Mouse (Mus musculus): ENCODE measurements around the gene Trip10. TPM values are rescaled to one million over a fixed set of nuclear protein-coding genes. Genes with fewer than 3 reads are reported as not detected.

Trip10 gene
- polyA plus RNA-seq, 1 experiment = 35.6 TPM

- TF ChIP-seq POLR2A (IDR thresholded peaks at IDR 0.05; ENCODE audit: low read depth, low read length) = no peak
- peak; percentile 83 for TF ChIP-seq CTCF (conservative IDR thresholded peaks at IDR 0.05; ENCODE audit: insufficient read depth, insufficient read length, low read depth, low read length)
- H3K36me3 ChIP-seq (ENCODE audit: control insufficient read depth, insufficient read depth, low read length) = no peaks in the 10 kb centered on the region
- H3K27me3 ChIP-seq (replicated peaks; ENCODE audit: control insufficient read depth, insufficient read depth, low read length) = no peaks in the 10 kb centered on the region
- WGBS = under 1% methylated on average over 12 of the region's 12 CpGs
- H3K4me1 ChIP-seq (ENCODE audit: control insufficient read depth, insufficient read depth, low read length) = peaks cover 10% of the 10 kb centered on the region; the same call in 1 of the 2 replicates
- peak within 1 kb of the TSS; percentile 84 for H3K4me3 ChIP-seq (ENCODE audit: insufficient read depth, low read depth, low read length)
- peak; percentile 94 for DNase-seq
- H3K27ac ChIP-seq (ENCODE audit: insufficient read depth, low read depth, low read length) = peak within 1 kb of the TSS; percentile 83
These were observed 1.0 kb upstream of the Trip10 start, which contains the start of gene Gpr108 for GRCm38 (mm10) chr17:57248201-57248699. Gene Gpr108, minus strand, starts transcription at chr17:57248446.

- peak overlapping the region; percentile 67 for H3K4me3 ChIP-seq (ENCODE audit: insufficient read depth, low read depth, low read length)
- no peaks in the 10 kb centered on the region for H3K36me3 ChIP-seq (ENCODE audit: control insufficient read depth, insufficient read depth, low read length)
- peak overlapping the region; percentile 83 for H3K27ac ChIP-seq (ENCODE audit: insufficient read depth, low read depth, low read length)
- H3K27me3 ChIP-seq (replicated peaks; ENCODE audit: control insufficient read depth, insufficient read depth, low read length) = no peaks in the 10 kb centered on the region
- DNase-seq = no peak
- 3% methylated on average over 13 of the region's 13 CpGs for WGBS
- peaks cover 10% of the 10 kb centered on the region; the same call in 1 of the 2 replicates for H3K4me1 ChIP-seq (ENCODE audit: control insufficient read depth, insufficient read depth, low read length)
- TF ChIP-seq CTCF (conservative IDR thresholded peaks at IDR 0.05; ENCODE audit: insufficient read depth, insufficient read length, low read depth, low read length) = 0 out of 2 replicates have a peak, but pooled peaks have one; percentile 2
- TF ChIP-seq POLR2A (IDR thresholded peaks at IDR 0.05; ENCODE audit: low read depth, low read length) = no peak
These were observed 484 bp upstream of the Trip10 start for GRCm38 (mm10) chr17:57248771-57249170.

DNA sequence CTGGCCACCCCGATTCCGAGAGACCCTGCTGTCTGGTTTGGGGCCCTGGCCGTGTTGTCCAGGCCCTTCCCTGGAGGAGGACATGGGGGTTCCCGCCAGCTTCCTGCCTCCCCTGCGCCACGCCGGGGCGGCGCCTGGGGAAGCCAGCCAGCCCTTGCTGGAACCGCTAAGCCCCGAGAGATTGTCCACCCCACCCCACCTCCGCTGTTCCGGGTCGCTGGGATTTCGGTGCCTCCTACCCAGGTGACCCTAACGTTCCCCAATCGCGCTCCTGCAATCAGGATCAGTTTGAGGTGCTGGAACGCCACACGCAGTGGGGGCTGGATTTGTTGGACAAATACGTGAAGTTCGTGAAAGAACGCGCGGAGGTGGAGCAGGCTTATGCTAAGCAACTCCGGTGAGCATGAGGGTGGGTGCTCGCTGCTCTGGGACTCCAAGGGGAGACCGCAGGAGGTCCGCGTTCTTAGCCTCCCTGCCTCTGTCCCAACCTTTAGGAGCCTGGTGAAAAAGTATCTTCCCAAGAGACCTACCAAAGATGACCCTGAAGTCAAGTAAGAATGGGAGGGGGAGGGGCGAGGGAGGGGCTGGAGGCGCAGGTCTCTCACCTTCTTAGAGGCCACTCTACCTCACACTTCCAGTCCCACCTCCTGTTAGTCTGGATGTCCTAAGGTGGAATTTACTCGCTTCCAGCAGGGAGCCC is 1.4 kb downstream of the Trip10 start:
- Histone ChIP-seq H3K27ac (ENCODE audit: insufficient read depth, low read depth, low read length) (peak overlapping the region; percentile 89; the same call in 1 of the 2 replicates), H3K27me3 (replicated peaks; ENCODE audit: control insufficient read depth, insufficient read depth, low read length) (no peaks in the 10 kb centered on the region), H3K36me3 (ENCODE audit: control insufficient read depth, insufficient read depth, low read length) (no peaks in the 10 kb centered on the region; the same call in 1 of the 2 replicates), H3K4me3 (ENCODE audit: insufficient read depth, low read depth, low read length) (peak overlapping the region; percentile 84), H3K4me1 (ENCODE audit: control insufficient read depth, insufficient read depth, low read length) (peaks cover 10% of the 10 kb centered on the region; the same call in 1 of the 2 replicates)
- no peak for TF ChIP-seq POLR2A (IDR thresholded peaks at IDR 0.05; ENCODE audit: low read depth, low read length)
- no peak for TF ChIP-seq CTCF (conservative IDR thresholded peaks at IDR 0.05; ENCODE audit: insufficient read depth, insufficient read length, low read depth, low read length)
- 3% methylated on average over 33 of the region's 33 CpGs for WGBS
- DNase-seq = peak; percentile 69

DNA sequence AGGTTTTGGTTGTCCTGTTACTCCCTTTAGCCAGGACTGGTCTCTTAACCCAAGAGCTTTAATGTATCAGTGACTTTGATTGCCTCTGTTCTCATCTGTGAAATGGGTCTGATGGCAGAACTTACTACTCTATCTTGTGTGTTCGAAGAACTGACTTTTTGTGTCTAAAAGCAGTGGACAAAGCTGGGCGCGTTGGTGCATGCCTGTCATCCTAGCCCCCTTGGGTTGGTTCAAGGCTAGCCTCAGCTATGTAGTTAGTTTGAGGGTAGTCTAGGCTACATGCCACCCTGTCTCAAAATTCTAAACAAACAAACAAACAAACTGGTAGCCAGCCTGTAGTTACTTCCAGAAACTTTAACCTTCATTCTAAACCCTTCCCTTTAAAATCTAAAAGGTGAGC is 2.2 kb downstream of the Trip10 start:
- WGBS = 94% methylated on average over 3 of the region's 3 CpGs
- Histone ChIP-seq H3K4me3 (ENCODE audit: insufficient read depth, low read depth, low read length) (no peak overlapping the region), H3K36me3 (ENCODE audit: control insufficient read depth, insufficient read depth, low read length) (no peaks in the 10 kb centered on the region; the same call in 1 of the 2 replicates), H3K4me1 (ENCODE audit: control insufficient read depth, insufficient read depth, low read length) (peaks cover 10% of the 10 kb centered on the region; the same call in 1 of the 2 replicates), H3K27ac (ENCODE audit: insufficient read depth, low read depth, low read length) (no peak overlapping the region), H3K27me3 (replicated peaks; ENCODE audit: control insufficient read depth, insufficient read depth, low read length) (no peaks in the 10 kb centered on the region)
- no peak for DNase-seq
- no peak for TF ChIP-seq CTCF (conservative IDR thresholded peaks at IDR 0.05; ENCODE audit: insufficient read depth, insufficient read length, low read depth, low read length)
- TF ChIP-seq POLR2A (IDR thresholded peaks at IDR 0.05; ENCODE audit: low read depth, low read length) = no peak

DNA sequence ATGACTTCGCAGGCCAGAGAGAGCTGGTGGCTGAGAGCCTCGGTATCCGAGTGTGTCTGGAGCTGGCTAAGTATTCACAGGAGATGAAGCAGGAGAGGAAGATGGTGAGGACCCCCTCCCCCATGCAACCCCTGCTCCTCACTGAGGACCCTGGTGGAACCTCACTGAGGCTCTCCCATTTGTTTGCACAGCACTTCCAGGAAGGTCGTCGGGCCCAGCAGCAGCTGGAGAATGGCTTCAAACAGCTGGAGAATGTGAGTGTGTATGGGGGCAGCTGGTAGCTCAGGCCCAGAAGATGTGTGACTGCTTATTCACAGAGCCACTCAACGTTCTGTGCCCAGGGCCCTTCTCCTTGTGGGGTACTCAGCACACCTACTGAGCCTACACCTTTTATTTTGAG is 4.1 kb downstream of the Trip10 start:
- WGBS = 72% methylated on average over 6 of the region's 6 CpGs
- TF ChIP-seq CTCF (conservative IDR thresholded peaks at IDR 0.05; ENCODE audit: insufficient read depth, insufficient read length, low read depth, low read length) = no peak
- no peak for TF ChIP-seq POLR2A (IDR thresholded peaks at IDR 0.05; ENCODE audit: low read depth, low read length)
- DNase-seq = no peak
- Histone ChIP-seq H3K36me3 (ENCODE audit: control insufficient read depth, insufficient read depth, low read length) (no peaks in the 10 kb centered on the region; the same call in 1 of the 2 replicates), H3K27ac (ENCODE audit: insufficient read depth, low read depth, low read length) (no peak overlapping the region), H3K4me1 (ENCODE audit: control insufficient read depth, insufficient read depth, low read length) (peaks cover 4% of the 10 kb centered on the region; the same call in 1 of the 2 replicates), H3K27me3 (replicated peaks; ENCODE audit: control insufficient read depth, insufficient read depth, low read length) (no peaks in the 10 kb centered on the region), H3K4me3 (ENCODE audit: insufficient read depth, low read depth, low read length) (no peak overlapping the region)

DNA sequence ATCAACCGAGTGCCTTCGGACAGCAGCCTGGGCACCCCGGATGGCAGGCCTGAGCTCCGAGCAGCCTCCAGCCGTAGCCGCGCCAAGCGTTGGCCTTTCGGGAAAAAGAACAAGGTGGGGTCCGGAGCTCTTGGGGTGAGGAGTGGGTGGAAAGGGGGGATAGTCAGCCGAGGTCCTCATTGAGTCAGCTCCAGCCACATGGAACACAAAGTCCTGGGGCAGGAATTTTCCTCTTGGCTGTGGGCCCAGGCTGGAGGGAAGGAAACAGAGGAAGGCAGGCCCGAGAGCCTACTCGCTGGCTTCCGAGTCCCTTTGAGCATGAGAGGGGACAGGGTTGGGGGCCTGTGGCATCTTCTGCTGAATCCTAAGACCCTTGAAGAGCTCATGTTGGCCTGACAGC is 6.1 kb downstream of the Trip10 start:
- no peaks in the 10 kb centered on the region for H3K27me3 ChIP-seq (replicated peaks; ENCODE audit: control insufficient read depth, insufficient read depth, low read length)
- DNase-seq = peak; percentile 51
- no peak overlapping the region for H3K4me3 ChIP-seq (ENCODE audit: insufficient read depth, low read depth, low read length)
- TF ChIP-seq POLR2A (IDR thresholded peaks at IDR 0.05; ENCODE audit: low read depth, low read length) (no peak), CTCF (conservative IDR thresholded peaks at IDR 0.05; ENCODE audit: insufficient read depth, insufficient read length, low read depth, low read length) (no peak)
- 65% methylated on average over 14 of the region's 14 CpGs for WGBS
- H3K27ac ChIP-seq (ENCODE audit: insufficient read depth, low read depth, low read length) = peak overlapping the region; percentile 52
- H3K4me1 ChIP-seq (ENCODE audit: control insufficient read depth, insufficient read depth, low read length) = no peaks in the 10 kb centered on the region
- no peaks in the 10 kb centered on the region; the same call in 1 of the 2 replicates for H3K36me3 ChIP-seq (ENCODE audit: control insufficient read depth, insufficient read depth, low read length)

DNA sequence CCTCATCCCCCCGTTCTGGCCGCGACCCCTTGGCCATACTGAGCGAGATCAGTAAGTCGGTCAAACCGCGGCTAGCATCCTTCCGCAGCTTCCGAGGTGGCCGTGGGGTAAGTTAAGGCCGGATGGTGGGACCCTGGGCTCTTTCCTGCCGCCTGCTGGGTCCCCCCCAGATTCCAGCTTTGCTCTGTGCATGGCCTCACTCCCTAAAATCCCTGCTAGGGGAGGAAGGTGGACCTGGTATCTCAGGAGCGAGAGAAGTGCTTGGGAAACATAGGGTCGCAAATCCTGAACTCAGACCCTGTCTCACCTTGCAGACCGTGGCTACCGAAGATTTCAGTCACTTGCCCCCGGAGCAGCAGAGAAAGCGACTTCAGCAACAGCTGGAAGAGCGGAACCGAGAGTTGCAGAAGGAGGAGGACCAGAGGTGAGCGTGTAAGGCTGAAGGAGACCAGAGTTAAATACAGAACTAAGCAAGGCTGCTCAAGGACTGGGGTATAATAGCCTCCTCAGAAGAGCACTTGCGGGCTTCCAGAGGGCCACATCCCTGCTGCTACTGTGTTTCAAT is 7.7 kb downstream of the Trip10 start:
- Histone ChIP-seq H3K4me1 (ENCODE audit: control insufficient read depth, insufficient read depth, low read length) (no peaks in the 10 kb centered on the region), H3K36me3 (ENCODE audit: control insufficient read depth, insufficient read depth, low read length) (no peaks in the 10 kb centered on the region; the same call in 1 of the 2 replicates), H3K4me3 (ENCODE audit: insufficient read depth, low read depth, low read length) (no peak overlapping the region), H3K27me3 (replicated peaks; ENCODE audit: control insufficient read depth, insufficient read depth, low read length) (no peaks in the 10 kb centered on the region), H3K27ac (ENCODE audit: insufficient read depth, low read depth, low read length) (no peak overlapping the region)
- 97% methylated on average over 22 of the region's 22 CpGs for WGBS
- DNase-seq = no peak
- TF ChIP-seq CTCF (conservative IDR thresholded peaks at IDR 0.05; ENCODE audit: insufficient read depth, insufficient read length, low read depth, low read length) (no peak), POLR2A (IDR thresholded peaks at IDR 0.05; ENCODE audit: low read depth, low read length) (no peak)

All from kidney, adult 2 months (tissue).